Comparison of ENCODE assay signal across 8 mouse cellular contexts in the genomic region with DNA sequence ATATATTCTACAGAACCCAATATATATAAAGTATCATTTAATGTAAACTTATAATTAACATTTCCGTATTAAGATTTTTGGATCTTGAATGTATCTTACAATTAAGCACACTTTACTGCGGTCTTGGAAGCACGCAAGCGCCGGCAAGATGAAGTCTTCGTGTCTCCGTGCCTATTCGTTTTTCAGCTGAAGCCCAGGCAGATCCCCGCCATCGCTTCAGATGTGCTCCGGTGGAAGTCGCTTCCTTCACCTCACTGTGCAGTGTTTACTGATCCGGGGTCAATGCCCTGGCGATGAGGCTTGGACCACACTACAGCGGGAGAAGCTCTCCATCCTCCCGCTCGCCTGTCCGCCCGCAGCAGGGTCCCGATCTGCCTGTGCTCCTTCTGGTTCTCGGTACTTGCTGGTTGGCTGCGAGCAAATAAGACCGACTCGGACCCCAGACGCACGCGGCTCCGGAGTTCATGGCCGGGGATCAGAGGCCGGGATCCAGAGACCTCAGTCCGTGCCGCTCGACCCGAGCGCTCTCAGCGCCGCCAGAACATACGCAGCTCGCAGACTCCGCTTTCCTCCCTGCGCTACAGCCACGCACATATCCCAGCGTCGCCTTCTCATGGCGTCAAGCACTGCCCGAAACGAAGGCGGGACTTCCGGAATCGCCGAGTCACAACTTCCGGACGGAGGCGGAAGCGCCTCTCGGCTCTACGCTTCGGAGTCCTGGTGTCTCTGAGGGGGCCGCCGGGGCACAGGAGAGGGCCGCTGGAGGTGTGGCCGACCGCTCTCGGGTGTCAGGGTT. TPM values are rescaled to one million over a fixed set of nuclear protein-coding genes. Genes with fewer than 3 reads are reported as not detected.
DNase-seq lines count a peak whose midpoint lies in the region; ATAC-seq and TF ChIP-seq lines count a peak whose summit lies in the region.

A gene (plus strand): TSS at position 707 of the 796 bp plus-strand sequence.

- H3K9ac ChIP-seq in ES-E14 (ENCODE audit: insufficient read depth, low read depth, low read length, poor library complexity, severe bottlenecking): peak within 1 kb of the TSS; percentile 94
- peak within 1 kb of the TSS; percentile 87 for H3K9ac ChIP-seq in forebrain, embryonic 16.5 days (replicated peaks; ENCODE audit: low read depth, low read length)
- H3K9ac ChIP-seq in lung, embryonic 14.5 days: peak within 1 kb of the TSS; percentile 84

- DNase-seq in ES-E14 (ENCODE audit: low read depth, low spot score): peak; percentile 90
- DNase-seq in cerebellum, adult 11-12 months: peak; percentile 92
- peak; percentile 95 to 96 for DNase-seq in heart, postnatal 36 days
- peak; percentile 92 to 95 for DNase-seq in layer of hippocampus, adult 2 months (ENCODE audit: low spot score in 2 of 2)
- peak; percentile 98 for DNase-seq in lung, embryonic 14.5 days
- peak; percentile 93 for DNase-seq in thymus, adult 2 months

- ATAC-seq in forebrain, embryonic 16.5 days: peak; percentile 94
- ATAC-seq in lung, embryonic 14.5 days (ENCODE audit: insufficient read depth): peak; percentile 95

- TF ChIP-seq CTCF in layer of hippocampus, adult 2 months (conservative IDR thresholded peaks at IDR 0.05): no peak
- no peak for TF ChIP-seq CTCF in lung, embryonic 14.5 days (IDR thresholded peaks at IDR 0.05; ENCODE audit: low read depth)
- 0 out of 2 replicates have a peak, but pooled peaks have one; percentile 11 for TF ChIP-seq CTCF in olfactory bulb, adult 2 months (IDR thresholded peaks at IDR 0.05; ENCODE audit: insufficient read depth, low read depth, low read length)
- TF ChIP-seq CTCF in thymus, adult 2 months (IDR thresholded peaks at IDR 0.05; ENCODE audit: borderline replicate concordance, control insufficient read depth, extremely low read depth, insufficient read depth, low read length, poor library complexity): peak; percentile 59; the same call in 1 of the 2 replicates

- H3K9me3 ChIP-seq in ES-E14 (ENCODE audit: control insufficient read depth, insufficient read depth, low read depth, low read length): no peaks in the 10 kb centered on the region
- no peaks in the 10 kb centered on the region for H3K9me3 ChIP-seq in forebrain, embryonic 16.5 days (ENCODE audit: control insufficient read depth, low read length)
- H3K9me3 ChIP-seq in lung, embryonic 14.5 days (ENCODE audit: low read depth, low read length): no peaks in the 10 kb centered on the region

- in situ Hi-C loops in ES-E14 (cut with MboI; ENCODE audit: low sequenced_read_pairs in 2 of 2, unreplicated experiment in 2 of 2): no loop called here

- H3K27ac ChIP-seq in ES-E14 (ENCODE audit: insufficient read depth, low read depth, low read length, poor library complexity, severe bottlenecking): peak within 1 kb of the TSS; percentile 64
- H3K27ac ChIP-seq in forebrain, embryonic 16.5 days (ENCODE audit: low read length): peak within 1 kb of the TSS; percentile 92
- H3K27ac ChIP-seq in layer of hippocampus, adult 2 months: peak within 1 kb of the TSS; percentile 95
- H3K27ac ChIP-seq in lung, embryonic 14.5 days (ENCODE audit: low read depth): peak within 1 kb of the TSS; percentile 89
- H3K27ac ChIP-seq in olfactory bulb, adult 2 months (ENCODE audit: insufficient read depth, low read depth, low read length): peak within 1 kb of the TSS; percentile 70
- H3K27ac ChIP-seq in thymus, adult 2 months (ENCODE audit: control insufficient read depth, insufficient read depth, low read length): peak within 1 kb of the TSS; percentile 40

- H3K4me1 ChIP-seq in ES-E14 (ENCODE audit: control insufficient read depth in 2 of 2, insufficient read depth in 2 of 2, low read length in 2 of 2, poor library complexity in 1 of 2): peaks cover under 1 to 2% of the 10 kb centered on the region in 2 experiments; a peak in 1 of 4 replicates
- peaks cover 19% of the 10 kb centered on the region for H3K4me1 ChIP-seq in forebrain, embryonic 16.5 days (replicated peaks; ENCODE audit: control insufficient read depth, insufficient read depth, low read length)
- peaks cover 10% of the 10 kb centered on the region for H3K4me1 ChIP-seq in lung, embryonic 14.5 days (ENCODE audit: insufficient read depth)
- peaks cover 11% of the 10 kb centered on the region for H3K4me1 ChIP-seq in olfactory bulb, adult 2 months (ENCODE audit: control insufficient read depth, insufficient read depth, low read length)
- peaks cover 7% of the 10 kb centered on the region for H3K4me1 ChIP-seq in thymus, adult 2 months (replicated peaks; ENCODE audit: control insufficient read depth, insufficient read depth, low read length)

- intact Hi-C loops in heart, postnatal 36 days (cut with DNase I): no loop called here

- H3K4me2 ChIP-seq in forebrain, embryonic 16.5 days (ENCODE audit: low read length): peak within 1 kb of the TSS; percentile 85
- H3K4me2 ChIP-seq in lung, embryonic 14.5 days: peak within 1 kb of the TSS; percentile 99

- H3K27me3 ChIP-seq in forebrain, embryonic 16.5 days (replicated peaks; ENCODE audit: control insufficient read depth, insufficient read depth, low read length): no peaks in the 10 kb centered on the region
- H3K27me3 ChIP-seq in lung, embryonic 14.5 days (ENCODE audit: insufficient read depth, low read length): no peaks in the 10 kb centered on the region
- no peaks in the 10 kb centered on the region for H3K27me3 ChIP-seq in thymus, adult 2 months (ENCODE audit: control insufficient read depth, insufficient read depth, low read length)

- peak; percentile 92 for TF ChIP-seq POLR2A in olfactory bulb, adult 2 months (IDR thresholded peaks at IDR 0.05; ENCODE audit: insufficient read depth, low read depth, low read length)
- peak; percentile 74; the same call in 1 of the 2 replicates for TF ChIP-seq POLR2A in thymus, adult 2 months (IDR thresholded peaks at IDR 0.05; ENCODE audit: control insufficient read depth, extremely low read depth, insufficient read depth, low read length, poor library complexity)

- H3K36me3 ChIP-seq in ES-E14 (ENCODE audit: control insufficient read depth, insufficient read depth, low read length, poor library complexity, severe bottlenecking): no peaks in the 10 kb centered on the region
- no peaks in the 10 kb centered on the region for H3K36me3 ChIP-seq in forebrain, embryonic 16.5 days (ENCODE audit: control insufficient read depth, insufficient read depth)
- H3K36me3 ChIP-seq in lung, embryonic 14.5 days (ENCODE audit: insufficient read depth): no peaks in the 10 kb centered on the region
- no peaks in the 10 kb centered on the region for H3K36me3 ChIP-seq in thymus, adult 2 months (ENCODE audit: control insufficient read depth, insufficient read depth, low read length)

- WGBS in forebrain, embryonic 16.5 days: under 1% methylated on average over 64 of the region's 64 CpGs
- under 1% methylated on average over 64 of the region's 64 CpGs for WGBS in lung, embryonic 14.5 days
- WGBS in olfactory bulb, adult 2 months: under 1% methylated on average over 64 of the region's 64 CpGs
- under 1% methylated on average over 64 of the region's 64 CpGs for WGBS in thymus, adult 2 months

- H3K4me3 ChIP-seq in ES-E14 (ENCODE audit: insufficient read depth in 1 of 2, low read depth in 1 of 2, low read length in 2 of 2, poor library complexity in 1 of 2, severe bottlenecking in 1 of 2): peak within 1 kb of the TSS; percentile 75 to 100
- H3K4me3 ChIP-seq in forebrain, embryonic 16.5 days (replicated peaks; ENCODE audit: low read length): peak within 1 kb of the TSS; percentile 93
- peak within 1 kb of the TSS; percentile 98 for H3K4me3 ChIP-seq in layer of hippocampus, adult 2 months
- H3K4me3 ChIP-seq in lung, embryonic 14.5 days (ENCODE audit: low read depth, low read length): peak within 1 kb of the TSS; percentile 74
- H3K4me3 ChIP-seq in olfactory bulb, adult 2 months (ENCODE audit: insufficient read depth, low read depth, low read length): peak within 1 kb of the TSS; percentile 81
- peak within 1 kb of the TSS; percentile 78 for H3K4me3 ChIP-seq in thymus, adult 2 months (ENCODE audit: control insufficient read depth, insufficient read depth, low read length)

TF ChIP-seq in ES-E14, 5 proteins besides CTCF, POLR2A, EP300 and RAD21:
- no peak for TF ChIP-seq ZNF384 (IDR thresholded peaks at IDR 0.05; ENCODE audit: low read depth, low read length)
- no peak for TF ChIP-seq ZC3H11A (IDR thresholded peaks at IDR 0.05; ENCODE audit: borderline replicate concordance, low read depth, low read length)
- no peak for TF ChIP-seq MAFK (IDR thresholded peaks at IDR 0.05; ENCODE audit: insufficient read depth, low read depth, low read length)
- TF ChIP-seq CHD2 (IDR thresholded peaks at IDR 0.05; ENCODE audit: low read depth, low read length): no peak
- TF ChIP-seq HCFC1 (IDR thresholded peaks at IDR 0.05; ENCODE audit: borderline replicate concordance, insufficient read depth, low read length): peak; percentile 80

RNA-seq across cellular contexts. Expression of the gene that starts here (rescaled TPM):
- total RNA-seq in ES-E14 (2012; rRNA removed): 19.2 and 21.3 TPM in 2 replicates
- polyA plus RNA-seq in forebrain, embryonic 16.5 days (2015; fragmentation: Nextera tagmentation; extraction: Ambion mirVana): 11.6 and 13.4 TPM in 2 replicates
- 10 to 100 TPM; 21.7 to 28.6 TPM for total RNA-seq in heart, postnatal 36 days (2021)
- total RNA-seq in layer of hippocampus, adult 2 months (2021): 10 to 100 TPM; 33.2 to 34.7 TPM
- polyA plus RNA-seq in lung, embryonic 14.5 days (2014; fragmentation: Nextera tagmentation; extraction: Ambion mirVana): 8.4 and 10.6 TPM in 2 replicates
- not detected in 2 replicates for polyA plus RNA-seq in olfactory bulb, adult 2 months (2012; ENCODE audit: insufficient read depth, insufficient read length, low replicate concordance, missing spikeins)
- 53.1 and 56.5 TPM in 2 replicates for polyA plus RNA-seq in thymus, adult 2 months (2012; rRNA removed)

Comparison
In these comparisons a context has a peak if more than half of its experiments do, and no peak if none do; other contexts are left out.
1. Peak in every context shown above with its lines: DNase-seq, ATAC-seq, H3K4me3 ChIP-seq and H3K27ac ChIP-seq.
2. H3K27ac ChIP-seq: peak in every context shown above with its lines; median percentile 95 in layer of hippocampus, adult 2 months; 92 in forebrain, embryonic 16.5 days; 89 in lung, embryonic 14.5 days; 70 in olfactory bulb, adult 2 months; 64 in ES-E14; 40 in thymus, adult 2 months.
3. CTCF ChIP-seq: peak in olfactory bulb, adult 2 months (single experiment) and thymus, adult 2 months (single experiment); none in layer of hippocampus, adult 2 months (single experiment) and lung, embryonic 14.5 days (single experiment).